Mouse (Mus musculus): ENCODE measurements at regions not wholly inside any gene's neighbourhood (a gene's known extent, or its start where the extent isn't known, plus 50 kb on each side); places are given as distances from the start of the nearest gene placed in this dataset.

DNA sequence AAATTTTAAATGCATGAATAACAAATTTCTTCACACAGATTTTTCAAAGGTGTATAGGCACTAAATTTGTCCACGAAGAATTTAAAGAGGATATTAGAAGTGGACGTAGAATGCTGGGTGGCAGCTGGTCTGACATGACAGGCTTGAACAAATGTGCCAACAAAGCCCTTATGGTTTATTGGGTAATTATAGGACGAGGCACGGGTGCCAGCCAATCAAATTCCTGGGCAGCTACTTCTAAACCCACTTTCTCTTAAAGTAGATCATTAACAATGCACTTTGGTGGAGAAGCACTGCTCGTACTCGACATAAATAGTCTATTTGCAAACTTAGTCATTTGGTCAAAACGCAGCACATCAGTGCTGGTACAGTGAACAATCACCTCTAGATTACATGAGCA lies 626.4 kb downstream of the 1700064H15Rik start:
- TF ChIP-seq MAFK (IDR thresholded peaks at IDR 0.05; ENCODE audit: insufficient replicate concordance, low read length) (no peak), SIN3A (IDR thresholded peaks at IDR 0.05; ENCODE audit: low read length) (no peak), EP300 (IDR thresholded peaks at IDR 0.05; ENCODE audit: low read length) (no peak), POLR2A (IDR thresholded peaks at IDR 0.05; ENCODE audit: low read depth, low read length) (no peak), MEF2A (IDR thresholded peaks at IDR 0.05; ENCODE audit: borderline replicate concordance, low read depth, low read length) (no peak), USF2 (conservative IDR thresholded peaks at IDR 0.05; ENCODE audit: low read depth, low read length) (no peak), POLR2AphosphoS2 (IDR thresholded peaks at IDR 0.05; ENCODE audit: low read depth, low read length) (no peak)

All from CH12.LX (cell line).